Mouse (Mus musculus): Measurements from ENCODE around the gene 5730409E04Rik. TPM values are rescaled to one million over a fixed set of nuclear protein-coding genes. Genes with fewer than 3 reads are reported as not detected.

The 5730409E04Rik gene
- polyA plus RNA-seq, 1 experiment from 2014 or later, result 0.18 TPM

GRCm38 (mm10) chr4:126599971-126600754, 9.5 kb upstream of the 5730409E04Rik start:
- WGBS (ENCODE audit: insufficient replicate concordance), result 29% methylated on average over 8 of the region's 8 CpGs
- no peak overlapping the region for H3K27ac ChIP-seq (ENCODE audit: low read length)
- no peak for ATAC-seq (ENCODE audit: low read depth)

GRCm38 (mm10) chr4:126601597-126602444, 7.8 kb upstream of the 5730409E04Rik start:
- H3K27me3 ChIP-seq (ENCODE audit: control insufficient read depth, insufficient read depth, low read depth, low read length), result peaks cover 3% of the 10 kb centered on the region; the same call in 1 of the 2 replicates
- H3K9ac ChIP-seq (ENCODE audit: low read depth, low read length), result no peak overlapping the region
- H3K4me2 ChIP-seq (ENCODE audit: low read depth, low read length), result no peak overlapping the region
- no peak overlapping the region for H3K27ac ChIP-seq (ENCODE audit: low read length)
- H3K4me1 ChIP-seq (ENCODE audit: control insufficient read depth, low read depth, low read length), result no peaks in the 10 kb centered on the region
- 26% methylated on average over 20 of the region's 22 CpGs for WGBS (ENCODE audit: insufficient replicate concordance)
- no peak overlapping the region for H3K4me3 ChIP-seq (ENCODE audit: low read depth, low read length)
- H3K9me3 ChIP-seq (replicated peaks; ENCODE audit: control insufficient read depth, low read length), result no peaks in the 10 kb centered on the region
- no peaks in the 10 kb centered on the region for H3K36me3 ChIP-seq (ENCODE audit: control insufficient read depth, insufficient read depth)
- no peak for ATAC-seq (ENCODE audit: low read depth)

More at GRCm38 (mm10) chr4:126599971-126600754, 9.5 kb upstream of the 5730409E04Rik start:
- Histone ChIP-seq H3K4me2 (ENCODE audit: low read depth, low read length) (no peak overlapping the region), H3K4me3 (ENCODE audit: low read depth, low read length) (no peak overlapping the region), H3K36me3 (ENCODE audit: control insufficient read depth, insufficient read depth) (no peaks in the 10 kb centered on the region), H3K27me3 (ENCODE audit: control insufficient read depth, insufficient read depth, low read depth, low read length) (peaks cover 3% of the 10 kb centered on the region; the same call in 1 of the 2 replicates), H3K9ac (ENCODE audit: low read depth, low read length) (no peak overlapping the region), H3K9me3 (replicated peaks; ENCODE audit: control insufficient read depth, low read length) (no peaks in the 10 kb centered on the region), H3K4me1 (ENCODE audit: control insufficient read depth, low read depth, low read length) (no peaks in the 10 kb centered on the region)

- Histone ChIP-seq H3K4me3 (ENCODE audit: low read depth, low read length) (no peak overlapping the region), H3K4me1 (ENCODE audit: control insufficient read depth, low read depth, low read length) (no peaks in the 10 kb centered on the region), H3K27ac (ENCODE audit: low read length) (no peak overlapping the region), H3K9ac (ENCODE audit: low read depth, low read length) (no peak overlapping the region), H3K27me3 (ENCODE audit: control insufficient read depth, insufficient read depth, low read depth, low read length) (peaks cover 3% of the 10 kb centered on the region; the same call in 1 of the 2 replicates), H3K9me3 (replicated peaks; ENCODE audit: control insufficient read depth, low read length) (no peaks in the 10 kb centered on the region), H3K4me2 (ENCODE audit: low read depth, low read length) (no peak overlapping the region), H3K36me3 (ENCODE audit: control insufficient read depth, insufficient read depth) (no peaks in the 10 kb centered on the region)
- ATAC-seq (ENCODE audit: low read depth), result no peak
- whole genome bisulfite sequencing (ENCODE audit: insufficient replicate concordance), result 28% methylated on average over 6 of the region's 6 CpGs
These were observed 7.2 kb upstream of the 5730409E04Rik start for GRCm38 (mm10) chr4:126602445-126602762.

- no peaks in the 10 kb centered on the region for H3K4me1 ChIP-seq (ENCODE audit: control insufficient read depth, low read depth, low read length)
- WGBS (ENCODE audit: insufficient replicate concordance), result 63% methylated on average over 2 of the region's 2 CpGs
- H3K9ac ChIP-seq (ENCODE audit: low read depth, low read length), result no peak overlapping the region
- no peak overlapping the region for H3K4me3 ChIP-seq (ENCODE audit: low read depth, low read length)
- no peak for ATAC-seq (ENCODE audit: low read depth)
- no peak overlapping the region for H3K27ac ChIP-seq (ENCODE audit: low read length)
- no peaks in the 10 kb centered on the region for H3K36me3 ChIP-seq (ENCODE audit: control insufficient read depth, insufficient read depth)
- no peak overlapping the region for H3K4me2 ChIP-seq (ENCODE audit: low read depth, low read length)
- no peaks in the 10 kb centered on the region for H3K9me3 ChIP-seq (replicated peaks; ENCODE audit: control insufficient read depth, low read length)
- H3K27me3 ChIP-seq (ENCODE audit: control insufficient read depth, insufficient read depth, low read depth, low read length), result peaks cover 3% of the 10 kb centered on the region; the same call in 1 of the 2 replicates
These were observed 5.5 kb upstream of the 5730409E04Rik start for GRCm38 (mm10) chr4:126604141-126604540.

DNA sequence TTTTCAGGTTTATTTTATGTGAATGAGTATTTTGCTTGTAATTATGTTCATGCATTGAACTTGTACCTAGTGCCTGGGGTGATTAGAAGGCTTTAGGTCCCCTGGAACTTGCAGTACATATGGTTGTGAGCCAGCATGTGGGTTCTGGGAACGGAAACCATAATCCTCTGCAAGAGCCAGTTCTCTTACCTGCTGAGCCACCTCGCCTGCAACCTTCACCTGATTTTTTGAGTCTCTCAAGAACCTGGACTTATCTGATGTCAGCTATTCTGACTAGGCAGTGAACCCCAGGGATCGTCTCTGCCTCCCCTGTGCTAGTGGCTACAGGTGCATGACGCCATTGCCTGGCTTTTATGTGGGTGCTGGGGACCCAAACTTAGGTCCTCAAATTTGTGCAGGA, 3.9 kb upstream of the 5730409E04Rik start:
- H3K4me2 ChIP-seq (ENCODE audit: low read depth, low read length), result no peak overlapping the region
- no peaks in the 10 kb centered on the region for H3K36me3 ChIP-seq (ENCODE audit: control insufficient read depth, insufficient read depth)
- H3K4me3 ChIP-seq (ENCODE audit: low read depth, low read length), result no peak overlapping the region
- 71% methylated on average over 4 of the region's 4 CpGs for WGBS (ENCODE audit: insufficient replicate concordance)
- H3K4me1 ChIP-seq (ENCODE audit: control insufficient read depth, low read depth, low read length), result no peaks in the 10 kb centered on the region
- H3K27ac ChIP-seq (ENCODE audit: low read length), result no peak overlapping the region
- H3K9ac ChIP-seq (ENCODE audit: low read depth, low read length), result no peak overlapping the region
- ATAC-seq (ENCODE audit: low read depth), result no peak
- peaks cover 10% of the 10 kb centered on the region for H3K27me3 ChIP-seq (ENCODE audit: control insufficient read depth, insufficient read depth, low read depth, low read length)
- H3K9me3 ChIP-seq (replicated peaks; ENCODE audit: control insufficient read depth, low read length), result no peaks in the 10 kb centered on the region

- no peak overlapping the region for H3K4me2 ChIP-seq (ENCODE audit: low read depth, low read length)
These were observed 2.4 kb downstream of the 5730409E04Rik start for GRCm38 (mm10) chr4:126611991-126612390.

GRCm38 (mm10) chr4:126616312-126616711, 6.7 kb downstream of the 5730409E04Rik start:
- Histone ChIP-seq H3K4me1 (ENCODE audit: control insufficient read depth, low read depth, low read length) (no peaks in the 10 kb centered on the region), H3K9ac (ENCODE audit: low read depth, low read length) (no peak overlapping the region), H3K36me3 (ENCODE audit: control insufficient read depth, insufficient read depth) (no peaks in the 10 kb centered on the region), H3K9me3 (replicated peaks; ENCODE audit: control insufficient read depth, low read length) (no peaks in the 10 kb centered on the region), H3K4me2 (ENCODE audit: low read depth, low read length) (no peak overlapping the region), H3K27me3 (ENCODE audit: control insufficient read depth, insufficient read depth, low read depth, low read length) (peaks cover 25% of the 10 kb centered on the region), H3K27ac (ENCODE audit: low read length) (no peak overlapping the region), H3K4me3 (ENCODE audit: low read depth, low read length) (no peak overlapping the region)
- 50% methylated on average over 4 of the region's 4 CpGs for WGBS (ENCODE audit: insufficient replicate concordance)
- no peak for ATAC-seq (ENCODE audit: low read depth)

More at GRCm38 (mm10) chr4:126611991-126612390, 2.4 kb downstream of the 5730409E04Rik start:
- H3K4me3 ChIP-seq (ENCODE audit: low read depth, low read length), result no peak overlapping the region
- no peaks in the 10 kb centered on the region for H3K36me3 ChIP-seq (ENCODE audit: control insufficient read depth, insufficient read depth)
- no peak for ATAC-seq (ENCODE audit: low read depth)
- no peak overlapping the region for H3K9ac ChIP-seq (ENCODE audit: low read depth, low read length)
- 77% methylated on average over 17 of the region's 17 CpGs for WGBS (ENCODE audit: insufficient replicate concordance)
- H3K27ac ChIP-seq (ENCODE audit: low read length), result no peak overlapping the region
- H3K27me3 ChIP-seq (ENCODE audit: control insufficient read depth, insufficient read depth, low read depth, low read length), result peaks cover 6% of the 10 kb centered on the region
- no peaks in the 10 kb centered on the region for H3K4me1 ChIP-seq (ENCODE audit: control insufficient read depth, low read depth, low read length)
- H3K9me3 ChIP-seq (replicated peaks; ENCODE audit: control insufficient read depth, low read length), result no peaks in the 10 kb centered on the region

GRCm38 (mm10) chr4:126619691-126620330, 10.2 kb downstream of the 5730409E04Rik start:
- Histone ChIP-seq H3K9ac (ENCODE audit: low read depth, low read length) (no peak overlapping the region), H3K27me3 (ENCODE audit: control insufficient read depth, insufficient read depth, low read depth, low read length) (peaks cover 33% of the 10 kb centered on the region), H3K4me3 (ENCODE audit: low read depth, low read length) (no peak overlapping the region; the same call in 1 of the 2 replicates), H3K36me3 (ENCODE audit: control insufficient read depth, insufficient read depth) (no peaks in the 10 kb centered on the region), H3K27ac (ENCODE audit: low read length) (no peak overlapping the region), H3K4me2 (ENCODE audit: low read depth, low read length) (peak overlapping the region; percentile 20; the same call in 1 of the 2 replicates), H3K4me1 (ENCODE audit: control insufficient read depth, low read depth, low read length) (no peaks in the 10 kb centered on the region), H3K9me3 (replicated peaks; ENCODE audit: control insufficient read depth, low read length) (no peaks in the 10 kb centered on the region)
- ATAC-seq (ENCODE audit: low read depth), result no peak
- WGBS (ENCODE audit: insufficient replicate concordance), result 7% methylated on average over 33 of the region's 33 CpGs

Data from liver, embryonic 16.5 days (tissue).